Comparison of ENCODE assay signal across 8 mouse cellular contexts in the genomic region with DNA sequence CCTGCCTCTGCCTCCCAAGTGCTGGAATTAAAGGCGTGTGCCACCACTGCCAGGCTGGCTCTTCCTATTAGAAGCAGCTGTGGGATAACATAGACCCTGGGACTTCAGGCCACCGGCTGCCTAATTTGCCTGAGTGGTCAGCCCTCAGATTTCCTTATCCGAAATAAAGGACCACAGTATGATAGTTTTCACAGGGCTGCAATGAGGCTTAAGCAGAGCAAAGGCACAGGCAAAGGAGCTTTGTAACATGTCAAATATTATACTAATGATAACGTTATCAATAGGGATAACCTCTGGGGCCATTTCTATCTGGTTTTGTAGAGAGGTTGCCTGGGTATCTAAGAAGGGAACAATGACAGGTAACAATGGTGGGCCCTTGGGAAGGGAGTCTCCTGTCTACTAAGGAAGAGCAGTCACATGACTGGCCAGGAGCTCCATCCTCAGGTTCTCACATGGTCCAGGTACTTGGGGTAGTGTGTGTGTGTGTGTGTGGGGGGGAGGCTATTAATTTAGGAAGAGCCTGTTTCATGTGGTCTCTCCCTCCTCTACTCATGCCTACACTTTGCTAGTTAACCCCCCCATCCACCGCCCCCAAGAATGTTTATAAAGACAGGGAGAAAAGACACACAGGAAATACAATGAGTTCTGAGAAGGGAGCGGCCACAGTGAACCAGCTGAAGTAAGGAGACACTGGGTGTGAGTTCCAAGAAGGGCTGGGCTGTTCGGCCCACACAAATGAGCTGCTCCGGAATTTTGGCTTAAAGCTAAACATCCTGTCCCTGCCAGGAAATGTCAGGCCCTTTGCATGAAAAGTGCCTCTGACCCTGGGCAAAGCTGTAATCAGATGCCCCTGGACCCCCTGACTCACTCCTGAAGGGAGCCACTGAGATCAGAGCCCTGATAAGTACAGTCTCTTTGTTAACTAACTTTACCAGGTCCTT. TPM values are rescaled to one million over a fixed set of nuclear protein-coding genes. Genes with fewer than 3 reads are reported as not detected.
A peak's percentile ranks its signal among the peaks of the same experiment; 100 is the strongest.
DNase-seq lines count a peak whose midpoint lies in the region; TF ChIP-seq lines count a peak whose summit lies in the region.

No protein-coding gene starts in this region.

- peaks cover 17% of the 10 kb centered on the region for H3K4me1 ChIP-seq in lung, adult 2 months (ENCODE audit: control insufficient read depth, insufficient read depth, low read length)

- no peak for TF ChIP-seq CTCF in lung, adult 2 months (IDR thresholded peaks at IDR 0.05; ENCODE audit: insufficient read depth, low read length)

- no peak for TF ChIP-seq POLR2A in lung, adult 2 months (IDR thresholded peaks at IDR 0.05; ENCODE audit: borderline replicate concordance, extremely low read depth, low read depth, low read length)

- H3K4me3 ChIP-seq in lung, adult 2 months (replicated peaks; ENCODE audit: extremely low read depth, low read depth, low read length), result no peak overlapping the region

- 44% methylated on average over 8 of the region's 8 CpGs for WGBS in lung, adult 2 months

- peak; percentile 53 to 83 for DNase-seq in adrenal gland, adult (ENCODE audit: inconsistent age in 2 of 2, low spot score in 1 of 2)
- no peak for DNase-seq in adrenal gland, adult 18-20 months (ENCODE audit: low spot score in 2 of 2)
- DNase-seq in adrenal gland, postnatal 36 days, result peak; percentile 60 to 64
- peak; percentile 42 for DNase-seq in heart, postnatal 4 days
- peak; percentile 39 for DNase-seq in lung, adult 2 months
- DNase-seq in MN1 (ENCODE audit: low spot score), result no peak
- no peak for DNase-seq in right cerebral cortex, postnatal 14 days
- DNase-seq in cerebellum, postnatal 10 days, result no peak

RNA-seq across cellular contexts. Expression of gene Zfp326, which starts 17.3 kb away (rescaled TPM):
- 10 to 100 TPM; 26.3 to 26.4 TPM for total RNA-seq in adrenal gland, adult 18-20 months (2021)
- total RNA-seq in adrenal gland, postnatal 36 days (2021), result 10 to 100 TPM; 24.0 to 27.6 TPM
- 10 to 100 TPM; 31.6 to 32.1 TPM for total RNA-seq in heart, postnatal 4 days (2021)
- polyA plus RNA-seq in lung, adult 2 months (2012; rRNA removed), result 11.7 and 14.6 TPM in 2 replicates

Comparison
In these comparisons a context has a peak if more than half of its experiments do, and no peak if none do; other contexts are left out.
1. DNase-seq: peak in adrenal gland, adult (2 of 2), adrenal gland, postnatal 36 days (2 of 2), heart, postnatal 4 days (single experiment) and lung, adult 2 months (single experiment); none in adrenal gland, adult 18-20 months (0 of 2), MN1 (single experiment), right cerebral cortex, postnatal 14 days (single experiment) and cerebellum, postnatal 10 days (0 of 2).